Mouse (Mus musculus): ENCODE data around the gene Tbcd. TPM values are rescaled to one million over a fixed set of nuclear protein-coding genes. Genes with fewer than 3 reads are reported as not detected.
"Not testable (repeated sequence)": the region's sequence is repeated elsewhere in the genome, so short reads cannot be mapped to it uniquely, and the experiment has no call there.

The Tbcd gene
- polyA plus RNA-seq, 1 experiment from 2014 or later = 34.7 TPM

GRCm38 (mm10) chr11:121651983-121652382 is 200.2 kb downstream of the Tbcd start:
- Histone ChIP-seq H3K36me3 (no peaks in the 10 kb centered on the region), H3K9me3 (no peaks in the 10 kb centered on the region), H3K9ac (no peak overlapping the region), H3K4me3 (replicated peaks) (no peak overlapping the region), H3K4me1 (replicated peaks) (no peaks in the 10 kb centered on the region), H3K27ac (no peak overlapping the region), H3K4me2 (replicated peaks) (no peak overlapping the region), H3K27me3 (replicated peaks) (no peaks in the 10 kb centered on the region)
- no peak for ATAC-seq
- WGBS = 91% methylated on average over 5 of the region's 5 CpGs

GRCm38 (mm10) chr11:121652547-121653305 is 201.0 kb downstream of the Tbcd start:
- no peaks in the 10 kb centered on the region for H3K4me1 ChIP-seq (replicated peaks)
- no peaks in the 10 kb centered on the region for H3K36me3 ChIP-seq
- no peak overlapping the region for H3K4me2 ChIP-seq (replicated peaks)
- no peaks in the 10 kb centered on the region for H3K27me3 ChIP-seq (replicated peaks)
- 0 out of 2 replicates have a peak, but pooled peaks have one; percentile 43 for ATAC-seq
- H3K9ac ChIP-seq = no peak overlapping the region
- no peak overlapping the region for H3K27ac ChIP-seq
- H3K9me3 ChIP-seq = no peaks in the 10 kb centered on the region
- 45% methylated on average over 9 of the region's 10 CpGs for WGBS
- H3K4me3 ChIP-seq (replicated peaks) = no peak overlapping the region

- 78% methylated on average over 4 of the region's 4 CpGs for WGBS
- Histone ChIP-seq H3K9me3 (no peaks in the 10 kb centered on the region), H3K9ac (no peak overlapping the region), H3K4me2 (replicated peaks) (no peak overlapping the region), H3K36me3 (no peaks in the 10 kb centered on the region), H3K4me3 (replicated peaks) (no peak overlapping the region), H3K4me1 (replicated peaks) (no peaks in the 10 kb centered on the region), H3K27me3 (replicated peaks) (no peaks in the 10 kb centered on the region), H3K27ac (no peak overlapping the region)
- no peak for ATAC-seq
Observed at GRCm38 (mm10) chr11:121653631-121654030, 201.9 kb downstream of the Tbcd start.

GRCm38 (mm10) chr11:121654406-121654945 is 202.7 kb downstream of the Tbcd start:
- Histone ChIP-seq H3K4me1 (replicated peaks) (no peaks in the 10 kb centered on the region), H3K27ac (no peak overlapping the region), H3K9ac (no peak overlapping the region), H3K4me2 (replicated peaks) (no peak overlapping the region), H3K4me3 (replicated peaks) (no peak overlapping the region), H3K27me3 (replicated peaks) (no peaks in the 10 kb centered on the region), H3K9me3 (no peaks in the 10 kb centered on the region), H3K36me3 (no peaks in the 10 kb centered on the region)
- 62% methylated on average over 9 of the region's 9 CpGs for WGBS
- no peak for ATAC-seq

GRCm38 (mm10) chr11:121655166-121655806 is 203.5 kb downstream of the Tbcd start:
- Histone ChIP-seq H3K4me1 (replicated peaks) (no peaks in the 10 kb centered on the region), H3K9ac (no peak overlapping the region), H3K27ac (no peak overlapping the region), H3K27me3 (replicated peaks) (no peaks in the 10 kb centered on the region), H3K36me3 (no peaks in the 10 kb centered on the region), H3K9me3 (no peaks in the 10 kb centered on the region), H3K4me3 (replicated peaks) (no peak overlapping the region), H3K4me2 (replicated peaks) (no peak overlapping the region)
- ATAC-seq = no peak
- 67% methylated on average over 6 of the region's 6 CpGs for WGBS

GRCm38 (mm10) chr11:121655807-121656511 is 204.2 kb downstream of the Tbcd start:
- Histone ChIP-seq H3K4me1 (replicated peaks) (no peaks in the 10 kb centered on the region), H3K4me3 (replicated peaks) (no peak overlapping the region), H3K27ac (no peak overlapping the region), H3K9me3 (no peaks in the 10 kb centered on the region), H3K9ac (no peak overlapping the region), H3K4me2 (replicated peaks) (no peak overlapping the region), H3K27me3 (replicated peaks) (no peaks in the 10 kb centered on the region), H3K36me3 (no peaks in the 10 kb centered on the region)
- no peak for ATAC-seq
- WGBS = 87% methylated on average over 6 of the region's 6 CpGs

- Histone ChIP-seq H3K36me3 (no peaks in the 10 kb centered on the region), H3K27me3 (replicated peaks) (no peaks in the 10 kb centered on the region), H3K4me1 (replicated peaks) (no peaks in the 10 kb centered on the region), H3K9me3 (no peaks in the 10 kb centered on the region), H3K27ac (no peak overlapping the region), H3K9ac (no peak overlapping the region), H3K4me3 (replicated peaks) (no peak overlapping the region), H3K4me2 (replicated peaks) (no peak overlapping the region)
- no peak for ATAC-seq
- WGBS = 47% methylated on average over 1 of the region's 1 CpGs
Observed at GRCm38 (mm10) chr11:121658151-121658550, 206.4 kb downstream of the Tbcd start.

GRCm38 (mm10) chr11:121660604-121661003 is 208.9 kb downstream of the Tbcd start:
- not testable (repeated sequence) for H3K9me3 ChIP-seq; H3K36me3 ChIP-seq; ATAC-seq; H3K4me2 ChIP-seq (replicated peaks); H3K4me3 ChIP-seq (replicated peaks); H3K9ac ChIP-seq; H3K27me3 ChIP-seq (replicated peaks); H3K4me1 ChIP-seq (replicated peaks); H3K27ac ChIP-seq
- 100% methylated on average over 2 of the region's 2 CpGs for WGBS

- Histone ChIP-seq H3K27ac (no peak overlapping the region), H3K36me3 (no peaks in the 10 kb centered on the region), H3K27me3 (replicated peaks) (no peaks in the 10 kb centered on the region), H3K4me1 (replicated peaks) (no peaks in the 10 kb centered on the region), H3K4me3 (replicated peaks) (no peak overlapping the region), H3K9me3 (no peaks in the 10 kb centered on the region), H3K9ac (no peak overlapping the region), H3K4me2 (replicated peaks) (no peak overlapping the region)
- no peak for ATAC-seq
- WGBS = 87% methylated on average over 2 of the region's 2 CpGs
Observed at GRCm38 (mm10) chr11:121661116-121661515, 209.4 kb downstream of the Tbcd start.

Other genes starting within 250 kb of the Tbcd start
- 9.0 and 9.3 TPM in 2 replicates for gene Hexdc, start 247.5 kb upstream of the Tbcd start, polyA plus RNA-seq (2015; fragmentation: Nextera tagmentation; extraction: Ambion mirVana)
- gene Ogfod3, start 247.2 kb upstream of the Tbcd start, polyA plus RNA-seq (2015; fragmentation: Nextera tagmentation; extraction: Ambion mirVana) = 29.5 and 32.0 TPM in 2 replicates
- gene Cybc1, start 222.6 kb upstream of the Tbcd start, polyA plus RNA-seq (2015; fragmentation: Nextera tagmentation; extraction: Ambion mirVana) = 31.2 and 33.2 TPM in 2 replicates
- gene Narf, start 214.7 kb upstream of the Tbcd start, polyA plus RNA-seq (2015; fragmentation: Nextera tagmentation; extraction: Ambion mirVana) = 42.2 TPM in 2 replicates
- 6.3 and 6.6 TPM in 2 replicates for gene Foxk2, start 192.0 kb upstream of the Tbcd start, polyA plus RNA-seq (2015; fragmentation: Nextera tagmentation; extraction: Ambion mirVana)
- gene Wdr45b, start 97.5 kb upstream of the Tbcd start, polyA plus RNA-seq (2015; fragmentation: Nextera tagmentation; extraction: Ambion mirVana) = 76.7 and 79.5 TPM in 2 replicates
- 5.4 TPM in 2 replicates for gene Rab40b, start 63.7 kb upstream of the Tbcd start, polyA plus RNA-seq (2015; fragmentation: Nextera tagmentation; extraction: Ambion mirVana)
- gene Fn3krp, start 30.5 kb upstream of the Tbcd start, polyA plus RNA-seq (2015; fragmentation: Nextera tagmentation; extraction: Ambion mirVana) = 6.4 and 7.1 TPM in 2 replicates
- gene Fn3k, start 17.0 kb upstream of the Tbcd start, polyA plus RNA-seq (2015; fragmentation: Nextera tagmentation; extraction: Ambion mirVana) = 1.3 and 1.6 TPM in 2 replicates
- 0.38 and 0.76 TPM in 2 replicates for gene Zfp750, start 67.4 kb downstream of the Tbcd start, polyA plus RNA-seq (2015; fragmentation: Nextera tagmentation; extraction: Ambion mirVana)
- 7.3 and 8.0 TPM in 2 replicates for gene B3gntl1, start 221.2 kb downstream of the Tbcd start, polyA plus RNA-seq (2015; fragmentation: Nextera tagmentation; extraction: Ambion mirVana)
- gene Metrnl, start 249.6 kb downstream of the Tbcd start, polyA plus RNA-seq (2015; fragmentation: Nextera tagmentation; extraction: Ambion mirVana) = 34.2 and 40.5 TPM in 2 replicates